Mouse (Mus musculus) forebrain, embryonic 14.5 days (tissue): ENCODE data around the gene Pde1b. TPM values are rescaled to one million over a fixed set of nuclear protein-coding genes. Genes with fewer than 3 reads are reported as not detected.
A peak's percentile ranks its signal among the peaks of the same experiment; 100 is the strongest.

Experiments
- ATAC-seq: fragments of 200-750 bp; cut with Nextera tagmentation; 2 replicates; pipeline ENCODE4 v1.8.0; 2017; ENCODE audit warnings: mild to moderate bottlenecking, moderate library complexity
- DNase-seq: peaks from one replicate; pipeline ENCODE4 v3.0.0-alpha.2; 2015; ENCODE audit warnings: low spot score
- H3K27ac ChIP-seq: fragments of 300-500 bp; sonication (generic); 2 replicates; pipeline ENCODE4 v1.5.1; 2014; ENCODE audit warnings: low read depth, mild to moderate bottlenecking, control low read depth, low read length, moderate library complexity
- H3K27me3 ChIP-seq: fragments of 300-500 bp; sonication (generic); replicated peaks from 2 replicates; pipeline ENCODE4 v1.6.1; 2014; ENCODE audit warnings: low read length, control low read depth, mixed read lengths; ENCODE audit not compliant: control insufficient read depth, insufficient read depth
- H3K36me3 ChIP-seq: fragments of 300-500 bp; sonication (generic); 2 replicates; pipeline ENCODE4 v1.6.1; 2014; ENCODE audit warnings: low read length, control low read depth; ENCODE audit not compliant: control insufficient read depth, insufficient read depth
- H3K4me1 ChIP-seq: fragments of 300-500 bp; sonication (generic); 2 replicates; pipeline ENCODE4 v1.6.1; 2014; ENCODE audit warnings: antibody characterized with exemption, low read length, control low read depth; ENCODE audit not compliant: control insufficient read depth, insufficient read depth
- H3K4me2 ChIP-seq: fragments of 300-500 bp; sonication (generic); 2 replicates; pipeline ENCODE4 v1.6.1; 2014; ENCODE audit warnings: mild to moderate bottlenecking, control low read depth, low read length
- H3K4me3 ChIP-seq: fragments of 300-500 bp; sonication (generic); 2 replicates; pipeline ENCODE4 v1.5.1; 2014; ENCODE audit warnings: low read depth, low read length, control low read depth
- H3K9ac ChIP-seq: fragments of 300-500 bp; sonication (generic); 2 replicates; pipeline ENCODE4 v1.6.1; 2014; ENCODE audit warnings: mild to moderate bottlenecking, low read length, control low read depth, moderate library complexity
- H3K9me3 ChIP-seq: fragments of 300-500 bp; sonication (generic); replicated peaks from 2 replicates; pipeline ENCODE4 v1.6.1; 2016; ENCODE audit warnings: low read length, control low read depth, mixed read lengths; ENCODE audit not compliant: control insufficient read depth
- WGBS: fragments of 180-500 bp; shearing (Covaris S2); extraction: QIAGEN DNeasy Blood & Tissue Kit; methylation state at CpG from one replicate; pipeline ENCODE4 v1.1.7; 2014; 5-methylcytosine and 5-hydroxymethylcytosine counted together
- polyA plus RNA-seq: library from polyadenylated mRNA; unstranded; fragments of >200 nt; fragmentation: Nextera tagmentation; extraction: Ambion mirVana; gene quantifications from 2 replicates; pipeline ENCODE4 v1.2.1, GENCODE M21; 2014

Pde1b gene
- polyA plus RNA-seq, 1 experiment from 2014 or later: 61.5 TPM

DNA sequence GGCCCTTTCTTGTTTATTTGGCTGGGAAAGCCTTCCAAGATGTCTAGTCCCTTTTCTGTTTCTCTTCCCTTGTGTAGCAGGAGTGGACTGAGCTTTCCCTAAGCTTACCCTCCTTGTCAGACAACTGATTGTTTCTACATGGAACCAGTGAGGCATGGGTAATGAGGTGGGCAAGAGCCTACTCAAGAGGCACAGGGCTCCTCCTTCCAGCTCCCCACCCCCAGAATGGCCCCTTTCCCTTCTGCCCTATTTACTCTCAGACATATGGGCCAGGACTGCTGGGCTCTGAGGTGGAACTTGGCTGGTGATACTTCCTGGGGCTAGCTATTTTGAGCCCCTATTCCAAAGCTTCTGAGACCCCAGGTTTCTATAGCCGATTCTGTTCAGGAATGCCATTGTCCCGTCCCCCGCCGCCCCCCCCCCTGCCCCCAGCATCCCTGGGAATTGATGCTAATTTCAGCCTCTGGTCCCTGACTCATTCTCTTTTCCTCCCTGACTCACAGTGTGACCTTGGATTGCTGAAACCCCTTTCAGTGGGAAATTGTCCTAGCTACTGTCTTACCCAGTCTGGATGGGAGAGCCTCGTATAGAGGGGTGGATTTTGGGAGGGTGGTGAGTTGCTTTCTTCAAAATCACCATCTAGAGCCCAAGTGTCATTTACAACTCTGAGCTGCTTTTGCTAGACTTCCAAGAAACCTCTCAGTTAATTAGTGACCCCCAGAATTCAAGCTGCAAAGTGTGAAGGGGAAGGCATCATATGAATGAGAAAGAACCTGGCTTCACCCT, 16.0 kb downstream of the Pde1b start:
- Histone ChIP-seq H3K4me3 (no peak overlapping the region), H3K4me2 (peak overlapping the region; percentile 23; the same call in 1 of the 2 replicates), H3K9ac (peak overlapping the region; percentile 42; the same call in 1 of the 2 replicates), H3K9me3 (no peaks in the 10 kb centered on the region), H3K36me3 (peaks cover 21% of the 10 kb centered on the region; the same call in 1 of the 2 replicates), H3K4me1 (peaks cover 70% of the 10 kb centered on the region), H3K27ac (peak overlapping the region; percentile 92), H3K27me3 (no peaks in the 10 kb centered on the region)
- DNase-seq (peak; percentile 94), ATAC-seq (peak; percentile 82)
- 2% methylated on average over 5 of the region's 5 CpGs for WGBS

DNA sequence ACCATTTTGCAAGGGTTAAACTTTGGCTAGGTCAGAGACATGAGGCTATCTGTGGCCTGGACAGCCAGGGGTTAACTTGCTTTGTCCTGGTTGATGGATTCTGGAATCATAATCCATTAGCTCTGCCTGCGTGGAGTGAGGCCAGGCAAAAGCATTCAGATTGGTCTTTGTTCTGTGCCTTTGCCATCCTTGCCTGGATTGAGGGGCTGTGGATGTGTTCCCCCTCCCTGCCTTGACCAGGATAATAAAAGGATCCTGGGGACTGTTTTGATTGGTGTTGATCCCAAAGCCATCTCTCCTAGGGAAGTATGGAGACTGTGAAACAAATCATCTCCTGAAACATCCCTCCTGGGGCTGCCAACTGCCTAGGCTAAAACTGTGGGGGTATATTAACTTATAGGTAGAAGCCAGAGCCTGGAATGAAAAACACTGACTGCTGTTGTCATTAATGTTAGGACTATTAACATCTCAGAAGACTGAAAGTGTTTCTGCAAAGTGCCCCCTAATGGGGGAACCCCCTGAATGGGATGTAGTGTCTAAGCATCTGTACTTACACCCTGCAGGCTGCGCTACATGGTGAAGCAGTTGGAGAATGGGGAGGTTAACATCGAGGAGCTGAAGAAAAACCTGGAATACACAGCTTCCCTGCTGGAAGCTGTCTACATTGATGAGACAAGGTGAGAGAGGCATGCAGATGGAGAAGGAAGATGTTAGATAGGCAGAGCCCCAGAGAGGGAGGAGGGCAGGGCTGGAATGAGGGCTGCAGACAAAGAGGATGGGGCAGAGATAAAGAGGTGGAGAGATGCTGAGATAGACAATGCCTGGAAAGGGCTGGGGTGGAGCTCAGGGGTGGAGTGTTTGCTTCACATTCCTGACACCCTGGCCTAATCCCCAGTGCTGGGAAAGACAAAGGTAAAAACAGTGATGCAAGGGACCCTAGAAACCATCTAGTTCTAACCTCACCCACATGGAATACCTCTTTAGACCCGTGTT, 16.8 kb downstream of the Pde1b start:
- Histone ChIP-seq H3K9me3 (no peaks in the 10 kb centered on the region), H3K9ac (peak overlapping the region; percentile 42; the same call in 1 of the 2 replicates), H3K4me3 (no peak overlapping the region), H3K36me3 (peaks cover 30% of the 10 kb centered on the region), H3K27me3 (no peaks in the 10 kb centered on the region), H3K27ac (peak overlapping the region; percentile 92), H3K4me2 (peak overlapping the region; percentile 23; the same call in 1 of the 2 replicates), H3K4me1 (peaks cover 67% of the 10 kb centered on the region)
- peak; percentile 33 for ATAC-seq
- DNase-seq: peak; percentile 77
- WGBS: 4% methylated on average over 4 of the region's 4 CpGs

DNA sequence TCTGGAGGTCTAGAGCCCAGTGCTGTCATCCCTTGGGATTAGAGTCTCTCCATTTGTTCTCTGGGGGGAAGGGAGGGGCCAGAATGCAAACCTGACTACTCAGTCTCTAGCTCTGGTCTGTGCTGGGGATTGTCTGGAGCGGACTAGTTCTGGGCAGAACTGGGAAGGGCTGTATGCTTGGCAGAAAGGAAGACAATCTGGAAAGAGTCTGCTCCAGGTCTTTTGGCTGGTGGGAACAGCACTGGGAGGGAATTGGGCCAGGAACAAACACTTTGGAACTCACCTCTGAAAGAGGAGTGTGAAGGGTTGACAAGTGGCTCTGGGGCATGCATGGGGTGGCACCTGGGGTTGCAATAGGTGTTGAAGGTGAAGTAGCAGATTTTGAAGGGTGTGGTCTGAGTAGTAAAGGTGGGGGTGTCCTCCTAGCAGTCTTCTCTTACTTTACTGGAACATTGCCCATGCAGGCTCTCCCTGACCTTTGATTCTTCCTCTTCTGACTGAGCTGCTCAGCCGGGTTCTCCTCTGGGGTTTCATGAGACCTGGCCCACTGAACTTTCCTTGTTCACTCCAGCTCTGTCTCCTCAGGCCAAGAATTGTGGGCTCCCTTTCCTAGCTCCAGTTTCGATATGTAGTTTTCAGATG, 19.7 kb downstream of the Pde1b start:
- WGBS: 74% methylated on average over 3 of the region's 3 CpGs
- peak overlapping the region; percentile 14; the same call in 1 of the 2 replicates for H3K27ac ChIP-seq
- H3K9me3 ChIP-seq: no peaks in the 10 kb centered on the region
- ATAC-seq (no peak), DNase-seq (peak; percentile 41)
- H3K36me3 ChIP-seq: peaks cover 55% of the 10 kb centered on the region
- no peak overlapping the region for H3K9ac ChIP-seq
- no peaks in the 10 kb centered on the region for H3K27me3 ChIP-seq
- H3K4me3 ChIP-seq: no peak overlapping the region
- H3K4me2 ChIP-seq: no peak overlapping the region
- H3K4me1 ChIP-seq: peaks cover 46% of the 10 kb centered on the region

DNA sequence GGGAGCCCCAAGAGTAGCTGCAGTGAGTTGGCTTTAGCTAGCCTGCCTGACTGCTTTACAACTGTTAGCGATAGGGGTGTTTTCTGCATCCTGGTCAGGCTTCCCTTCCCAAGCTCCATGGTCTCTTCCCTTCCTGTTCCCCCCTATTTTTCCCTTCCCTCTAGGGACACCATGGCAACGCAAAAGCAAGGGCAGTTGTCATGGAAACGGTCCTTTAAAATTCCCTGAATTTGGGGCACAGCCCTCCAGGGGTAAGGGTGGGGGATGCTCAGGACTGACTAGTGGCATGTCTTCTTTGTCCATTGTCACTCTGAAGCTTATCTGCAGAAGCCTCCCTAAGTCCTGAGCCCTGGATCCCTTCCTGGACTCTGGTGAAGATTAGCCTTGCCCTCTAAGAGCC, 20.3 kb downstream of the Pde1b start:
- no peak overlapping the region for H3K4me3 ChIP-seq
- H3K27me3 ChIP-seq: no peaks in the 10 kb centered on the region
- peaks cover 60% of the 10 kb centered on the region for H3K36me3 ChIP-seq
- 43% methylated on average over 3 of the region's 3 CpGs for WGBS
- no peak for ATAC-seq
- DNase-seq: peak; percentile 36
- H3K4me1 ChIP-seq: peaks cover 41% of the 10 kb centered on the region
- H3K4me2 ChIP-seq: no peak overlapping the region
- no peaks in the 10 kb centered on the region for H3K9me3 ChIP-seq
- no peak overlapping the region for H3K9ac ChIP-seq
- peak overlapping the region; percentile 14; the same call in 1 of the 2 replicates for H3K27ac ChIP-seq

DNA sequence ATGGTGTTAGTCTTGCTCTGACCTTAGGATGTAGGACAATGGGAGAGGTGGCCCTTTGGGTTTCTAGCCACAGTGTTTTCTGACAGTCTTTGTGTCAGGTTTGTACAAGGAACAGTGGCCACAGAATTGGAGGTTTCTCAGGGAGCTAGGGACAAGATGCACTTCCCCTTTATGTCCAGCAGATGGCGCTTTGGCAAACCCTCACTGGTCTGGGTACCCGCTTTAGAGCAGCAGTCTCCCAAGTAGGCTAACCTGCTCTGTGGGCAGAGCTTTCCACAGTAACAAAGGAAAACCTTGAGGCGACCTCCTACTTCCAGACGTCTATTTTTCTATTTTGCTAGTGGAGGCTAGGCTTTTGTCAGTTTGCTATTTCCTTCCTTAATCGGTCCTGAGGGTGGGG, 27.5 kb downstream of the Pde1b start:
- no peaks in the 10 kb centered on the region for H3K27me3 ChIP-seq
- no peak overlapping the region for H3K4me3 ChIP-seq
- peaks cover 41% of the 10 kb centered on the region for H3K36me3 ChIP-seq
- H3K9ac ChIP-seq: peak overlapping the region; percentile 36; the same call in 1 of the 2 replicates
- peak; percentile 81 for ATAC-seq
- DNase-seq: peak; percentile 90
- 7% methylated on average over 5 of the region's 5 CpGs for WGBS
- no peak overlapping the region for H3K4me2 ChIP-seq
- H3K27ac ChIP-seq: peak overlapping the region; percentile 46; the same call in 1 of the 2 replicates
- no peaks in the 10 kb centered on the region for H3K9me3 ChIP-seq
- peaks cover 6% of the 10 kb centered on the region; the same call in 1 of the 2 replicates for H3K4me1 ChIP-seq

DNA sequence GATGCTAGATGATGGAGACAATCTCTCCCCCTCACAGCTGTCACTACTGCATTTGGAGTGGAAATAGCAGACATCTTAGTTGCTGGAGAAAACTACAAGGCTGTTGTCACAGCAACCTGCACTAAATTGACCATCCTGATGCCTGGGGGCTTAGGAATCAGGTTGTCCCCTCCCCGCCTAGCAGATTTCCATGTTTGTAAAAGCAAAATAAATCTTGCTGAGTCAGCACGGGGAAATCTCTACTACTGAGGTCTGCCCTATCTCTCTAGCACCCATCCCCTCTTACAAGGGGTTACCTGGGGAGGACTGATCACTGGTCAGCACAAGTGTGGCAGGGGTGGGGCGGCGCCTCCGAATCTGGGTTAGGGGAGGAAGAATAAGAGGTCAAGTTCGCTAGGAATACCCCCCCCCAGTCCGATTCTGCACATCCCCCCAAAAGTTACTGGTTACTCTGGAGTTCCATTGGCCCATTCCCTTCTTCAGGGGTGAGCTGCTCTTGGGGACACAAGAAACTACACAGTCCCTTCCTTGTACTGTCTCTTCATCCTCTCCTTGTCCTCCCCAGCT, 31.3 kb downstream of the Pde1b start:
- H3K4me2 ChIP-seq: no peak overlapping the region
- DNase-seq: no peak
- WGBS: 87% methylated on average over 7 of the region's 7 CpGs
- peaks cover 18% of the 10 kb centered on the region for H3K4me1 ChIP-seq
- no peak overlapping the region for H3K9ac ChIP-seq
- no peak overlapping the region for H3K4me3 ChIP-seq
- ATAC-seq: no peak
- no peaks in the 10 kb centered on the region for H3K9me3 ChIP-seq
- peaks cover 8% of the 10 kb centered on the region for H3K36me3 ChIP-seq
- H3K27ac ChIP-seq: no peak overlapping the region
- no peaks in the 10 kb centered on the region; the same call in 1 of the 2 replicates for H3K27me3 ChIP-seq

DNA sequence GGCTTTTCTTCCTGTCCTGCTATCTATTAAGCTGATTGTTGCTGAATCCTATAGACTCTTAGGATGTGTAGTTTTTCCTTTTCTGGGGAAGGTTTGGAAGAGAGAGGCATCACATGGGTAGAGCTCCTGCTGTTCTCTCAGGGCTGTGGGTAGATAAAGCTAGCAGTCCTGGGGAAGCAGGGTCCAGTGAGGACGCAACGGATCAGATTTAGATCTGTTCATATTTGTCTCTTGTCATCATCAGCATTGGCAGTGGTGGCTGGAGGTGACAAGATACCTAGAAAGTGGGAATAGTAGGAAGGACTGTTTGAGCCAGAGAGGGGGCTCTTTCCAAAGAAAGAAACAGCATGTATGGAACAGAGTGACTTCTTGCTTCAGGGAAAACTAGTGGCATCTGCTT, 32.2 kb downstream of the Pde1b start:
- ATAC-seq (no peak), DNase-seq (no peak)

DNA sequence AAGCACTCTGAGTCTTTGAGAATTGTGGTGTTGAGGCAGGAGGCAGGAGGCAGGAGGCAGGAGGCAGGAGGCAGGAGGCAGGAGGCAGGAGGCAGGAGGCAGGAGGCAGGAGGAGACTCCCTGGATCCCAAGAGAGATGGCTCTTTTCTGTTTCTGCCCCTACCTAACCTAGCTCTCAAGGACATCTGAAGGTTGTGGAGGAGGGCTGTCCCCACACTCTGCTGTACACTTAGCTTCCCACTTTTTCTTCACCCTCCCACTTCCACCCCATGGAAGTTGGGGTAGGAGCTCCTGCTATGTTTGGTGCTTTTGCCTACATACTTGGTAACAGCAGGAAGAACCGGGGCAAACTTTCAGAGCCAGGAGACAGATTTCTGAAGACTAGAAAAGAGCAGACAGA, 33.0 kb downstream of the Pde1b start:
- 71% methylated on average over 1 of the region's 1 CpGs for WGBS
- no peak for DNase-seq
- H3K9ac ChIP-seq: no peak overlapping the region

More for the DNA sequence above, 32.2 kb downstream of the Pde1b start:
- Histone ChIP-seq H3K27me3 (no peaks in the 10 kb centered on the region; the same call in 1 of the 2 replicates), H3K4me2 (no peak overlapping the region), H3K36me3 (peaks cover 3% of the 10 kb centered on the region; the same call in 1 of the 2 replicates), H3K4me3 (no peak overlapping the region), H3K9me3 (no peaks in the 10 kb centered on the region), H3K27ac (no peak overlapping the region), H3K4me1 (peaks cover 17% of the 10 kb centered on the region), H3K9ac (no peak overlapping the region)
- 64% methylated on average over 2 of the region's 2 CpGs for WGBS

More for the DNA sequence above, 33.0 kb downstream of the Pde1b start:
- Histone ChIP-seq H3K4me2 (no peak overlapping the region), H3K9me3 (no peaks in the 10 kb centered on the region), H3K36me3 (peaks cover 3% of the 10 kb centered on the region; the same call in 1 of the 2 replicates), H3K27me3 (no peaks in the 10 kb centered on the region; the same call in 1 of the 2 replicates), H3K4me1 (peaks cover 15% of the 10 kb centered on the region), H3K4me3 (no peak overlapping the region), H3K27ac (no peak overlapping the region)
- no peak for ATAC-seq
